Mouse (Mus musculus) heart, embryonic 12.5 days (tissue): ENCODE results near the gene Tnfrsf26. TPM values are rescaled to one million over a fixed set of nuclear protein-coding genes. Genes with fewer than 3 reads are reported as not detected.
"Not testable (repeated sequence)": the region's sequence is repeated elsewhere in the genome, so short reads cannot be mapped to it uniquely, and the experiment has no call there.

Experiments used
- ATAC-seq: fragments of 200-750 bp; cut with Nextera tagmentation; 2 replicates; pipeline ENCODE4 v1.8.0; 2017; ENCODE audit warnings: moderate TSS enrichment, moderate library complexity; ENCODE audit not compliant: insufficient number of reproducible peaks, low FRiP score
- H3K27ac ChIP-seq: fragments of 300-500 bp; sonication (generic); 2 replicates; pipeline ENCODE4 v1.5.1; 2016; ENCODE audit warnings: mild to moderate bottlenecking, moderate library complexity; ENCODE audit not compliant: poor library complexity, severe bottlenecking
- H3K27me3 ChIP-seq: fragments of 300-500 bp; sonication (generic); replicated peaks from 2 replicates; pipeline ENCODE4 v1.6.1; 2016; ENCODE audit warnings: mild to moderate bottlenecking, moderate library complexity
- H3K36me3 ChIP-seq: fragments of 300-500 bp; sonication (generic); 2 replicates; pipeline ENCODE4 v1.6.1; 2016; ENCODE audit warnings: mild to moderate bottlenecking, moderate library complexity
- H3K4me1 ChIP-seq: fragments of 300-500 bp; sonication (generic); replicated peaks from 2 replicates; pipeline ENCODE4 v1.6.1; 2016; ENCODE audit warnings: mild to moderate bottlenecking
- H3K4me2 ChIP-seq: fragments of 300-500 bp; sonication (generic); 2 replicates; pipeline ENCODE4 v1.6.1; 2016; ENCODE audit warnings: mild to moderate bottlenecking, moderate library complexity
- H3K4me3 ChIP-seq: fragments of 300-500 bp; sonication (generic); 2 replicates; pipeline ENCODE4 v1.5.1; 2016; ENCODE audit warnings: mild to moderate bottlenecking
- H3K9ac ChIP-seq: fragments of 300-500 bp; sonication (generic); 2 replicates; pipeline ENCODE4 v1.6.1; 2016; ENCODE audit warnings: mild to moderate bottlenecking, moderate library complexity
- H3K9me3 ChIP-seq: fragments of 300-500 bp; sonication (generic); replicated peaks from 2 replicates; pipeline ENCODE4 v1.6.1; 2016; ENCODE audit warnings: mild to moderate bottlenecking, moderate library complexity
- WGBS: fragments of 180-500 bp; shearing (Covaris S2); methylation state at CpG from one replicate; pipeline ENCODE4 v1.1.7; 2016; 5-methylcytosine and 5-hydroxymethylcytosine counted together
- polyA plus RNA-seq: library from polyadenylated mRNA; unstranded; fragments of >200 nt; fragmentation: Nextera tagmentation; extraction: Ambion mirVana; gene quantifications from 2 replicates; pipeline ENCODE4 v1.2.1, GENCODE M21; 2016

Gene Tnfrsf26
- polyA plus RNA-seq = 0.43 and 0.46 TPM in 2 replicates

DNA sequence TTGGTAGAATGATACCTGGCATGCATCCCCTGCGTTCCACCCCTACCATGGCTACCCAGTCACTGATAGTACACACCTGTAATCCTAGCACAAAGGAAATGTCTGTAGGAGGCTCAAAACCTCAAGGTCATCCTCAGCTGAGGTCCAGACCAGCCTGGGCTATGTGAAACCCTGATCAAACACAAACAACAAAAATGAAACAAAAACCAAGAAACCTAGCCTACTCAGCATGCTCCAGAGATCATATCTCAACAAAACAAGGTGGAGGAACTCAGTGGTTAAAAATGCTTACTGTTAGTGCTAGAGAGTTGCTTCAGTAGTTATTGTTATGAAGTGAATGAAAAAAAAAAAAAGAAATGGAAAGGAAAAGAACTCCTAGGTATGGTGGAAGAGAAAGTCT is at the start of gene Tnfrsf26:
Gene Tnfrsf26, minus strand, starts transcription at position 183 of the 400 bp plus-strand sequence.
- H3K27me3 ChIP-seq = no peaks in the 10 kb centered on the region
- no peak within 1 kb of the TSS for H3K4me2 ChIP-seq
- no peak within 1 kb of the TSS for H3K9ac ChIP-seq
- H3K27ac ChIP-seq = no peak within 1 kb of the TSS
- ATAC-seq = no peak
- H3K4me3 ChIP-seq = no peak within 1 kb of the TSS
- H3K36me3 ChIP-seq = no peaks in the 10 kb centered on the region
- H3K9me3 ChIP-seq = peaks cover 4% of the 10 kb centered on the region; the same call in 1 of the 2 replicates
- WGBS = 73% methylated on average over 1 of the region's 1 CpGs
- no peaks in the 10 kb centered on the region for H3K4me1 ChIP-seq

DNA sequence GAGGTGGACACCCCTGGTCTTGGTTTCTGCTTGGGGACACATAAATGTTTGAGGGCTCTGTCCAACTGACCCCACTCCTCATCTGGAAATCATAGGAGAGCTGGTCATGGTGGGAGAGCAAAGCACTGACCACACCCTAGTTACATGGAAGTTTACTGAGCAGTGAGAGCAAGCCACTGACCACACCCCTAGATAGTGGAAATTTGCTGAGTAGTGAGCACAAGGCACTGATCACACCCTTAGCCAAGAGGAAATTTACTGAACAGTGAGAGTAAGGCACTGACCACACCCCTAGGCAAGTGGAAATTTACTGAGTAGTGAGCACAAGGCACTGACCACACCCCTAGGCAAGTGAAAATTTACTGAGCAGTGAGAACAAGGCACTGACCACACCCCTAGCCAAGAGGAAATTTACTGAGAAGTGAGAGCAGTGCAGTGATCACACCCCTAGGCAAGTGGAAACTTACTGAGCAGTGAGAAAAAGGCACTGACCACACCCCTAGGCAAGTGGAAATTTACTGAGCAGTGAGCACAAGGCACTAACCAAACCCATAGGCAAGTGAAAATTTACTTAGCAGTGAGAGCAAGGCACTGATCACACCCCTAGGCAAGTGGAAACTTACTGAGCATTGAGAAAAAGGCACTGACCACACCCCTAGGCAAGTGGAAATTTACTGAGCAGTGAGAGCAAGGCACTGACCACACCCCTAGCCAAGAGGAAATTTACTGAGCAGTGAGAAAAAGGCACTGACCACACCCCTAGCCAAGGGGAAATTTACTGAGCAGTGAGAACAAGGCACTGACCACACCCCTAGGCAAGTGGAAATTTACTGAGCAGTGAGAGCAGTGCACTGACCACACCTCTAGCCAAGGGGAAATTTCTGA is 38.1 kb upstream of the Tnfrsf26 start:
- H3K36me3 ChIP-seq = no peaks in the 10 kb centered on the region
- no peak overlapping the region for H3K27ac ChIP-seq

DNA sequence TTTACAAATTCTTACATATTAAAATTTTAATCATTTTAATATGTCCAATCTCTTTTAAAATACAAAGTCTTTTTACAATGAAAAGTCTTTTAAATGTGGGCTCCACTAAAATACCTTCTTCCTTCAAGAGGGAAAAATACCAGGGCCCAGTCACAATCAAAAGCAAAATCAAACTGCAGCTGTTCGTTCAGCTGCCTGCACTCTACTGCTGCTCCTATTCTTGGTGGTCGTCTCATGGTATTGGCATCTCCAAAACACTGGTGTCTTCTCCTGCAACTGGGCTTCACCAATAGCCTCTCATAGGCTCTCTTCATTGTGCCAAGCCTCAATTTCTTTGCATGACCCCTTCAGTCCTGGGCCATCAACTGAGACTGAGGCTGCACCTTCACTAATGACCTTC is 34.9 kb upstream of the Tnfrsf26 start:
- no peak for ATAC-seq
- Histone ChIP-seq H3K36me3 (no peaks in the 10 kb centered on the region), H3K27me3 (no peaks in the 10 kb centered on the region), H3K4me2 (no peak overlapping the region), H3K4me3 (no peak overlapping the region), H3K4me1 (no peaks in the 10 kb centered on the region), H3K9me3 (0 out of 2 replicates have a peak, but pooled peaks cover 3% of the 10 kb centered on the region), H3K9ac (no peak overlapping the region), H3K27ac (no peak overlapping the region)
- WGBS = 71% methylated on average over 2 of the region's 2 CpGs

More for the DNA sequence above, 38.1 kb upstream of the Tnfrsf26 start:
- Histone ChIP-seq H3K4me1 (no peaks in the 10 kb centered on the region), H3K27me3 (no peaks in the 10 kb centered on the region), H3K9ac (no peak overlapping the region), H3K9me3 (0 out of 2 replicates have a peak, but pooled peaks cover 3% of the 10 kb centered on the region), H3K4me3 (no peak overlapping the region), H3K4me2 (no peak overlapping the region)
- ATAC-seq = no peak

DNA sequence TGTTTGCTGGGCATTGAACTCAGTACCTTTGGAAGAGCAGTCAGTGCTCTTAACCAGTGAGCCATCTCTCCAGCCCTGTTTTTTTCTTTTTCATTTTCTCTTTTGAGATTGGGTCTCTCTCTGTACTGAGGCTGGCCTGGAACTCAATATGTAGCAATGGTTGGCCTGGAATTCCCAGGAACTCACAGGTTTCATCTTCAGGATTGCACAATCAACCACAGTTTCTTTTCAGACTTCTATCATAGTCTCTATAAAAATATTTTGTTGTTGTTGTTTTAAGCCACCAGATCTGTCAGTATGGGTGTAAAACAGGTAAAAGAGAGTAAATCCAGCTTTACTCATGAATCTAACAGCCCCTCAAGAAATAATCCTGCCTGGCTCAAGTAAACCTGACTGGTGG is 32.3 kb upstream of the Tnfrsf26 start:
- ATAC-seq = no peak
- no peak overlapping the region for H3K27ac ChIP-seq
- H3K9ac ChIP-seq = no peak overlapping the region

DNA sequence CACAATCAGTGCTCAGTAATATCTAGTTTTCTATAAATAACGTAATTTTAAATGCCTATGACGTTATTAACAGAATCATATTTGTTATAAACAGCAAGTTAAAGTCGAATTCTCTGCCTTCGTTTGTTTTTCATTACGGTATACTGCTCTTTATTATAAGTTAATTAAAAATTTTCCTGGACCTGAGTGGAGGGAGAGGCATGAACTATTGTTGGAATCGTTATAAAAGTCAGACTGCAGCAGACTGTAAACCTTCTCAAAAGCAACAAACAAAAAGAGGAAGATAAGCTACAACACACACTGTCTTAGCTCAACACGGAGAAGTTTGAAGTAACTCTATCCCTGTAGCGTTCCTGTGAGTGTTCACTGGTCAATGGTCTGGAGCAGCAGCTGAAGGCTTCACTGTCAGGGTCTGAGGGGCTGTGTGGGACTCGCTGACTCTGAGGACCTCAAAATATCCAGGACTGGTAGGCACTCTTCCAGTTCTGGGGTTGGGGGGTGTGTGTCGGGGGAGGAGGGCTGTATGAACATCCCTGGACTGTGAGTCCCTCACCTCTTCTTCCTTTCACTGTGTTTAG is 21.3 kb upstream of the Tnfrsf26 start:
- H3K27me3 ChIP-seq, H3K36me3 ChIP-seq, H3K27ac ChIP-seq, H3K9ac ChIP-seq, H3K4me1 ChIP-seq, ATAC-seq, H3K9me3 ChIP-seq: not testable (repeated sequence)
- 58% methylated on average over 10 of the region's 10 CpGs for WGBS
- H3K4me2 ChIP-seq = peak overlapping the region; percentile 88
- H3K4me3 ChIP-seq = peak overlapping the region; percentile 58

More for the DNA sequence above, 32.3 kb upstream of the Tnfrsf26 start:
- Histone ChIP-seq H3K4me2 (no peak overlapping the region), H3K36me3 (no peaks in the 10 kb centered on the region), H3K27me3 (no peaks in the 10 kb centered on the region), H3K4me1 (no peaks in the 10 kb centered on the region), H3K9me3 (no peaks in the 10 kb centered on the region), H3K4me3 (no peak overlapping the region)

DNA sequence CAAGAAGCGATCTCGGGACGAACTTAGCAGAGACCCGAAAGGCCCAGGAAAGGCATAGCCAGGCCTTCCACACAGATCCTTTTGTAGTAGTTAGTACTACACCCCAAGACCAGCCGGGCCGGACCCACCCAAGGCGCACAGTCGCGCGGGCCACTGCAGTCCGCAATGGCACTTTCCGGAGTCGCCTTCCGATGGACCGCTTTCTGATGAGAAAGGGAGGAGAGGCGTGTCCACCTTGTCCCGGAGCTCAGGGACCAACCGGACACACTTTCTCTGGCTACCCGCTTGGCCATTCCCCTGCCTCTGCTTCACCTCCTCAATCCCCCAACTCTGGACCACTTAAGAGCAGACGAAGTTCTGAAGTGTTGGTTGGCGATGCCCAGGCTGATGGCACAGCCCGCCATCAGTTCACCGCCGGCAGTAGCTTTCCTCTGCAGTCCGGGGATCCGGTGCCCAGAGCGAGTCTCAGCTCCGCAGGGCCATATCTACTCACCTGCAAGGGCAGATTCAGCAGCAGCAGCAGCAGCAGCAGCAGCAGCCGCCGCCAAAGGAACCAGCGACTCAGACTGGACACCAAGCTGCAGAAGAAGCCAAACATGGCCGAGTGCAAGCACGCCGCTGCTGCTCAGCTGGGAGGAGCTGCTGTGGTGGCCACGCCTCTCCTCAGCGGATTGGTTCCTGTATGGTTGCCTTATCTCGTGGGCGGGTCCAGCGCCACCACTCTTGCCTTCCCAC is 20.7 kb upstream of the Tnfrsf26 start, which contains the start of gene Tnfrsf22:
Gene Tnfrsf22, minus strand, starts transcription at position 628 of the 735 bp plus-strand sequence.
- peak; percentile 87 for ATAC-seq
- Histone ChIP-seq H3K27me3 (no peaks in the 10 kb centered on the region), H3K27ac (no peak within 1 kb of the TSS), H3K4me2 (peak within 1 kb of the TSS; percentile 88), H3K4me3 (peak within 1 kb of the TSS; percentile 58), H3K9ac (peak within 1 kb of the TSS; percentile 60), H3K36me3 (no peaks in the 10 kb centered on the region), H3K9me3 (peaks cover 5% of the 10 kb centered on the region), H3K4me1 (no peaks in the 10 kb centered on the region)
- WGBS = 3% methylated on average over 39 of the region's 39 CpGs

DNA sequence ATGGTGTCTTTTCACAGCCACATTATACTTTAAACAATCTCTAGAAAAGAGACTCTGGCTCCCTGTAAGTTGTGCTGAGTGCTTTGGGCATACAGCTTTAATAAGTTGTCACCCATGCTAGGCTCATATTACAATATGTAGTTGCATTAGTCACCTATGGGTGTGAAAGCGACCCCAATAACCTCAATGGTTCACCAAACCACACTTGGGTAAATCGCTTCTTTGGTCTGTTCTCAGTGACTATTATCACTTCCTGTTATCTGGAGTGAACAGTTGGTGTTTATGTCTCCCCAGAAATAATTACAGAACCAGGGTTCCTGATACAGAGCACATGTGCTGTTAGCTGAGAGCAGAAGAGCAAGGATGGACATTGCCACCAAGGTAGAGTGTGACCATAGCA is 15.4 kb upstream of the Tnfrsf26 start:
- H3K36me3 ChIP-seq, H3K27me3 ChIP-seq, H3K4me2 ChIP-seq, H3K4me1 ChIP-seq, ATAC-seq, H3K4me3 ChIP-seq, H3K9me3 ChIP-seq, H3K27ac ChIP-seq, H3K9ac ChIP-seq: not testable (repeated sequence)
- WGBS = 79% methylated on average over 2 of the region's 2 CpGs

DNA sequence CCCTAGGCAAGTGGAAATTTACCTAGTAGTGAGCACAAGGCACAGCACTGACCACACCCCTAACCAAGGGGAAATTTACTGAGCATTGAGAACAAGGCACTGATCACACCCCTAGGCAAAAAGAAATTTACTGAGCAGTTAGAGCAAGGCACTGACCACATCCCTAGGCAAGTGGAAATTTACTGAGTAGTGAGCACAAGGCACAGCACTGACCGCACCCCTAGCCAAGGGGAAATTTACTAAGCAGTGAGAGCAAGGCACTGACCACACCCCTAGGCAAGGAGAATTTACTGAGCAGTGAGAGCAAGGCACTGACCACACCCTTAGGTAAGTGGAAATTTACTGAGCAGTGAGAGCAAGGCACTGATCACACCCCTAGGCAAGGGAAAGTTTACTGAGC is 8.2 kb upstream of the Tnfrsf26 start:
- no peaks in the 10 kb centered on the region for H3K4me1 ChIP-seq
- no peak overlapping the region for H3K4me2 ChIP-seq
- H3K36me3 ChIP-seq = no peaks in the 10 kb centered on the region
- H3K9ac ChIP-seq = no peak overlapping the region
- 97% methylated on average over 1 of the region's 1 CpGs for WGBS
- no peaks in the 10 kb centered on the region for H3K27me3 ChIP-seq
- no peak overlapping the region for H3K27ac ChIP-seq
- ATAC-seq = no peak
- no peak overlapping the region for H3K4me3 ChIP-seq
- H3K9me3 ChIP-seq = peaks cover 4% of the 10 kb centered on the region; the same call in 1 of the 2 replicates

DNA sequence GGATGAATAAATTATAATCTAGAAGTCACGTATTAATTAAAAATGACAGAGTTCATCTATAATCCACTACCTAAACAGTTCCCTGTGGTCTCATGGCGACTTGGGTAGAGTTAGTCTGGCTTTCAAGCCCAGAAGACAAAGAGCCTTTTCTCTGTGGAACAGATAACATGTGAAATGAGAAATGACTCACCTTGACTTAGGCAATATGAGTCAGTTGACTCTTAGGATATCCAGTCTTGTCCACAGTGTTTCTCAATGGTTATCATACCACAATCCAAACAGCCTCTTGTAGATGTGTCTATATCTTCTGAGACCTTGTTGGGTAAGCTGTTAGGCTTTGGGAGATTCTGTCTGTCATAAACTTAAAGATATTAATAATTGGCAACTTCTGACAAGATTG is 3.0 kb upstream of the Tnfrsf26 start:
- no peaks in the 10 kb centered on the region for H3K36me3 ChIP-seq
- ATAC-seq = no peak
- no peaks in the 10 kb centered on the region for H3K4me1 ChIP-seq
- no peak overlapping the region for H3K9ac ChIP-seq
- 52% methylated on average over 2 of the region's 2 CpGs for WGBS
- peaks cover 4% of the 10 kb centered on the region; the same call in 1 of the 2 replicates for H3K9me3 ChIP-seq
- H3K4me2 ChIP-seq = no peak overlapping the region
- H3K27me3 ChIP-seq = no peaks in the 10 kb centered on the region
- H3K27ac ChIP-seq = no peak overlapping the region
- no peak overlapping the region for H3K4me3 ChIP-seq

DNA sequence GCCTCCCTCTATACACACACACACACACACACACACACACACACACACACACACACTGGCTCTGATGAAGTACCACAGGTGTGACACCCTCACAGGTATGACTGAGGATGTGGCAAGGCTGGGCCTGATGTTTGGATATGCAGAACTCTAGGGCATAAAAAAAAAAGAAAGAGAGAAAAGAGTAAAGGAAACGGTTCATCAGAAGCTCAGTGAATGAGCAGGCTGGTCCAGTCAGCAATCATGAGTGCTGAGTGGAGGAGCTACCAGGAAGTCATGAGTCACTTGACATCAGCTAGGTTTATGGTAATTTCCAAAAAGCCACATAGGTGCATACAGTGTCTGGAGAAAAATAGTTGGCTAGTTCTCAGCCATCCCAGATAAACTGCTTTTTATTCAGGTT is 979 bp upstream of the Tnfrsf26 start:
- Histone ChIP-seq H3K4me2 (no peak overlapping the region), H3K27me3 (no peaks in the 10 kb centered on the region), H3K27ac (no peak overlapping the region), H3K4me3 (no peak overlapping the region), H3K36me3 (no peaks in the 10 kb centered on the region), H3K9ac (no peak overlapping the region), H3K4me1 (no peaks in the 10 kb centered on the region), H3K9me3 (peaks cover 4% of the 10 kb centered on the region; the same call in 1 of the 2 replicates)
- no peak for ATAC-seq
- 53% methylated on average over 1 of the region's 1 CpGs for WGBS
